Mouse (Mus musculus) v-Abl transformed pro-B cells (cell line): ENCODE results near the gene Grik3.

Experiments used
- in situ Hi-C, 2 experiments: fragments of 400-800 bp; cut with MboI; formaldehyde crosslinking; loops; one replicate each; pipeline ENCODE4 v1.15.1; 2025; ENCODE audit not compliant: unreplicated experiment in 2 of 2

Grik3 gene

GRCm38 (mm10) chr4:125543171-125543570, 52.7 kb downstream of the Grik3 start:
- in situ Hi-C loops = no loop called here

- in situ Hi-C loops = no loop called here
Observed at GRCm38 (mm10) chr4:125544947-125545767, 54.7 kb downstream of the Grik3 start.

- in situ Hi-C loops = no loop called here
Observed at GRCm38 (mm10) chr4:125545768-125546220, 55.3 kb downstream of the Grik3 start.

- in situ Hi-C loops = no loop called here
Observed at GRCm38 (mm10) chr4:125548190-125548589, 57.7 kb downstream of the Grik3 start.

GRCm38 (mm10) chr4:125553754-125554153, 63.3 kb downstream of the Grik3 start:
- in situ Hi-C loops = no loop called here

- in situ Hi-C loops = no loop called here
Observed at GRCm38 (mm10) chr4:125556405-125557308, 66.2 kb downstream of the Grik3 start.

GRCm38 (mm10) chr4:125559564-125559963, 69.1 kb downstream of the Grik3 start:
- in situ Hi-C loops = no loop called here

GRCm38 (mm10) chr4:125560806-125561205, 70.3 kb downstream of the Grik3 start:
- in situ Hi-C loops = no loop called here

GRCm38 (mm10) chr4:125563579-125563978, 73.1 kb downstream of the Grik3 start:
- in situ Hi-C loops = no loop called here

GRCm38 (mm10) chr4:125564008-125564710, 73.7 kb downstream of the Grik3 start:
- in situ Hi-C loops = no loop called here

- in situ Hi-C loops = no loop called here
Observed at GRCm38 (mm10) chr4:125565711-125566439, 75.4 kb downstream of the Grik3 start.

- in situ Hi-C loops = no loop called here
Observed at GRCm38 (mm10) chr4:125568210-125568609, 77.7 kb downstream of the Grik3 start.

- in situ Hi-C loops = no loop called here
Observed at GRCm38 (mm10) chr4:125571651-125572311, 81.3 kb downstream of the Grik3 start.

GRCm38 (mm10) chr4:125572312-125572663, 81.8 kb downstream of the Grik3 start:
- in situ Hi-C loops = no loop called here

- in situ Hi-C loops = no loop called here
Observed at GRCm38 (mm10) chr4:125573000-125573399, 82.5 kb downstream of the Grik3 start.

GRCm38 (mm10) chr4:125573951-125574675, 83.6 kb downstream of the Grik3 start:
- in situ Hi-C loops = no loop called here

GRCm38 (mm10) chr4:125580336-125580735, 89.8 kb downstream of the Grik3 start:
- in situ Hi-C loops = no loop called here

- in situ Hi-C loops = no loop called here
Observed at GRCm38 (mm10) chr4:125583272-125583671, 92.8 kb downstream of the Grik3 start.

GRCm38 (mm10) chr4:125583935-125584334, 93.4 kb downstream of the Grik3 start:
- in situ Hi-C loops = no loop called here
